In the genomic region with DNA sequence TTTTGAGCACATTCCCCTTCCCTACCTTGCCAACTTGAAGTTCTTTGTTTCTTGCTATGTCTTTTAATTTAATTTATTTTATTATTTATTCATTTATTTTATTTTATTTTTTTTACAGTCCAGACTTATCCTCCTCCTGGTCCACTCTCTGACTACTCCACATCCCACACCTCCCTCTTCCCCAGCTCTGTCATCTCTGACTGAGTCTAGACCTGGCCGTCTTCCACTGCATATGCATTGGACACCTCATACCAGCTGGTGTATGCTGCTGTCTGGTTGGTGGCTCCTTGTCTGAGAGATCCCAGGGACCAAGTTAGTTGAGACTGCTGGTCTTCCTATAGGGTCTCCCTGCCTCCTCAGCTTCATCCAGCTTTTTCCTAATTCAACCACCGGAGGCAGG, we compare ENCODE assay signal across 19 mouse cellular contexts.
A peak's percentile ranks its signal among the peaks of the same experiment; 100 is the strongest.
DNase-seq lines count a peak whose midpoint lies in the region; ATAC-seq and TF ChIP-seq lines count a peak whose summit lies in the region.
"Had no signal": no experiment of that assay in that cellular context is flagged by ENCODE, and none has a peak within 500 bp of the region (broad histone marks: within the 10 kb centered on the region; RNA-seq: fewer than 3 reads in every experiment).

No protein-coding gene starts in this region.

- H3K27ac ChIP-seq in forebrain, embryonic 11.5 days (ENCODE audit: low read depth, low read length): no peak overlapping the region
- H3K27ac ChIP-seq in forebrain, embryonic 13.5 days: no peak overlapping the region
- H3K27ac ChIP-seq in stomach, embryonic 14.5 days (ENCODE audit: low read length): no peak overlapping the region
- no peak overlapping the region for H3K27ac ChIP-seq in stomach, postnatal 0 days (replicated peaks)

- 0 out of 2 replicates have a peak, but pooled peaks have one; percentile 52 for ATAC-seq in forebrain, embryonic 11.5 days (replicated peaks; ENCODE audit: low FRiP score)
- ATAC-seq in forebrain, embryonic 13.5 days: no peak
- ATAC-seq in stomach, embryonic 14.5 days (ENCODE audit: insufficient number of reproducible peaks, insufficient read depth, low FRiP score, low read depth): 0 out of 2 replicates have a peak, but pooled peaks have one; percentile 53
- ATAC-seq in stomach, postnatal 0 days (ENCODE audit: low FRiP score, low TSS enrichment): no peak
- ATAC-seq: activated CD4-positive, CD25-positive, alpha-beta regulatory T cell, adult 4 months; CD4-positive, CD25-positive, alpha-beta regulatory T cell, adult 4 months; Patski had no signal

- no peak overlapping the region for H3K9ac ChIP-seq in forebrain, embryonic 11.5 days (ENCODE audit: low read length)
- no peak overlapping the region for H3K9ac ChIP-seq in forebrain, embryonic 13.5 days
- no peak overlapping the region for H3K9ac ChIP-seq in stomach, embryonic 14.5 days (replicated peaks; ENCODE audit: low read depth, low read length)
- no peak overlapping the region for H3K9ac ChIP-seq in stomach, postnatal 0 days (ENCODE audit: low read length)

- H3K27me3 ChIP-seq in forebrain, embryonic 11.5 days (ENCODE audit: control insufficient read depth, insufficient read depth, low read length): no peaks in the 10 kb centered on the region
- H3K27me3 ChIP-seq in forebrain, embryonic 13.5 days: no peaks in the 10 kb centered on the region
- H3K27me3 ChIP-seq in stomach, embryonic 14.5 days (ENCODE audit: control insufficient read depth, insufficient read depth, low read length): no peaks in the 10 kb centered on the region
- H3K27me3 ChIP-seq in stomach, postnatal 0 days (ENCODE audit: control insufficient read depth, insufficient read depth, low read length): no peaks in the 10 kb centered on the region
- H3K27me3 ChIP-seq: CH12.LX, Patski had no signal

- no peaks in the 10 kb centered on the region for H3K36me3 ChIP-seq in forebrain, embryonic 11.5 days (ENCODE audit: control insufficient read depth, insufficient read depth, low read length)
- H3K36me3 ChIP-seq in forebrain, embryonic 13.5 days (ENCODE audit: poor library complexity, severe bottlenecking): no peaks in the 10 kb centered on the region
- no peaks in the 10 kb centered on the region for H3K36me3 ChIP-seq in stomach, embryonic 14.5 days (ENCODE audit: control insufficient read depth, insufficient read depth, low read length)
- H3K36me3 ChIP-seq in stomach, postnatal 0 days (ENCODE audit: control insufficient read depth, insufficient read depth, low read length): no peaks in the 10 kb centered on the region
- H3K36me3 ChIP-seq: G1E had no signal

- H3K4me1 ChIP-seq in forebrain, embryonic 11.5 days (replicated peaks; ENCODE audit: control insufficient read depth, insufficient read depth, low read length): no peaks in the 10 kb centered on the region
- H3K4me1 ChIP-seq in forebrain, embryonic 13.5 days: no peaks in the 10 kb centered on the region
- H3K4me1 ChIP-seq in stomach, embryonic 14.5 days (ENCODE audit: control insufficient read depth, insufficient read depth, low read length): no peaks in the 10 kb centered on the region
- no peaks in the 10 kb centered on the region for H3K4me1 ChIP-seq in stomach, postnatal 0 days (replicated peaks; ENCODE audit: control insufficient read depth, insufficient read depth)

- no peak for TF ChIP-seq CTCF in stomach, postnatal 0 days (IDR thresholded peaks at IDR 0.05; ENCODE audit: low read depth)

- no peak for DNase-seq in forebrain, embryonic 11.5 days (ENCODE audit: low spot score)
- DNase-seq in stomach, postnatal 0 days (ENCODE audit: low spot score): no peak
- DNase-seq: adrenal gland, adult 2 months; adrenal gland, adult 8-10 months; adrenal gland, postnatal 10 days; adrenal gland, postnatal 14 days; adrenal gland, postnatal 25 days; adrenal gland, postnatal 36 days; B cell, adult 2 months; cerebellum, adult 11 months; cerebellum, adult 11-12 months; cerebellum, adult 18-20 months had no signal

- no peak overlapping the region for H3K4me2 ChIP-seq in forebrain, embryonic 11.5 days (ENCODE audit: low read depth, low read length, severe bottlenecking)
- no peak overlapping the region for H3K4me2 ChIP-seq in forebrain, embryonic 13.5 days
- H3K4me2 ChIP-seq in stomach, embryonic 14.5 days (replicated peaks; ENCODE audit: low read depth, low read length): no peak overlapping the region
- no peak overlapping the region for H3K4me2 ChIP-seq in stomach, postnatal 0 days (replicated peaks; ENCODE audit: low read depth)

- H3K9me3 ChIP-seq in forebrain, embryonic 11.5 days (ENCODE audit: control insufficient read depth, low read length): no peaks in the 10 kb centered on the region
- H3K9me3 ChIP-seq in forebrain, embryonic 13.5 days (replicated peaks): no peaks in the 10 kb centered on the region
- no peaks in the 10 kb centered on the region for H3K9me3 ChIP-seq in stomach, embryonic 14.5 days (ENCODE audit: control insufficient read depth, low read depth, low read length)
- no peaks in the 10 kb centered on the region for H3K9me3 ChIP-seq in stomach, postnatal 0 days (ENCODE audit: control insufficient read depth, low read length)

- WGBS in forebrain, embryonic 11.5 days: 85% methylated on average over 2 of the region's 2 CpGs
- WGBS in forebrain, embryonic 13.5 days: 84% methylated on average over 2 of the region's 2 CpGs
- WGBS in stomach, embryonic 14.5 days: 85% methylated on average over 2 of the region's 2 CpGs
- WGBS in stomach, postnatal 0 days: 85% methylated on average over 2 of the region's 2 CpGs

- H3K4me3 ChIP-seq in forebrain, embryonic 11.5 days (ENCODE audit: low read depth, low read length): no peak overlapping the region
- no peak overlapping the region for H3K4me3 ChIP-seq in forebrain, embryonic 13.5 days
- no peak overlapping the region for H3K4me3 ChIP-seq in stomach, embryonic 14.5 days (ENCODE audit: low read depth, low read length)
- H3K4me3 ChIP-seq in stomach, postnatal 0 days (ENCODE audit: low read depth, low read length): no peak overlapping the region

- TF ChIP-seq EP300 in stomach, postnatal 0 days (optimal IDR thresholded peaks at IDR 0.05): no peak

Comparison
In these comparisons a context has a peak if more than half of its experiments do, and no peak if none do; other contexts are left out.
1. ATAC-seq: peak in forebrain, embryonic 11.5 days (single experiment) and stomach, embryonic 14.5 days (single experiment); none in forebrain, embryonic 13.5 days (single experiment) and stomach, postnatal 0 days (single experiment).